12 mouse cellular contexts compared by ENCODE assay signal in genomic region chr17:28776817-28777216, GRCm38 (mm10). TPM values are rescaled to one million over a fixed set of nuclear protein-coding genes. Genes with fewer than 3 reads are reported as not detected.
DNase-seq lines count a peak whose midpoint lies in the region; TF ChIP-seq lines count a peak whose summit lies in the region.
"Had no signal": no experiment of that assay in that cellular context is flagged by ENCODE, and none has a peak within 500 bp of the region (broad histone marks: within the 10 kb centered on the region; RNA-seq: fewer than 3 reads in every experiment).

No protein-coding gene starts in this region.

- TF ChIP-seq CTCF in layer of hippocampus, adult 2 months (conservative IDR thresholded peaks at IDR 0.05): peak; percentile 61
- TF ChIP-seq CTCF in E14TG2a.4 (conservative IDR thresholded peaks at IDR 0.05; ENCODE audit: low read length): peak; percentile 90

- peaks cover 67% of the 10 kb centered on the region for H3K4me1 ChIP-seq in E14TG2a.4 (replicated peaks; ENCODE audit: low read depth, low read length)
- H3K4me1 ChIP-seq: neural tube, embryonic 15.5 days had no signal

- H3K27me3 ChIP-seq in E14TG2a.4 (ENCODE audit: insufficient read depth, low read length): peaks cover 7% of the 10 kb centered on the region; the same call in 1 of the 2 replicates

- no peak for DNase-seq in layer of hippocampus, adult 2 months (ENCODE audit: low spot score in 2 of 2)
- no peak for DNase-seq in layer of hippocampus, adult 8-10 months (ENCODE audit: low spot score in 2 of 2)
- DNase-seq in 416B (ENCODE audit: low read depth): peak; percentile 41
- DNase-seq in c-Kit-positive CD71-positive TER-119-positive erythroid progenitor cells, embryonic 14.5 days (ENCODE audit: low spot score): peak; percentile 19
- DNase-seq in right cerebral cortex, postnatal 14 days: no peak
- DNase-seq in spleen, postnatal 4 days (ENCODE audit: low spot score in 2 of 2): no peak
- DNase-seq: liver, embryonic 13.5 days; thymus, postnatal 25 days had no signal

- H3K27ac ChIP-seq in layer of hippocampus, adult 2 months: no peak overlapping the region
- H3K27ac ChIP-seq: liver, embryonic 13.5 days; neural tube, embryonic 15.5 days had no signal

- H3K9me3 ChIP-seq in E14TG2a.4 (ENCODE audit: low read length): no peaks in the 10 kb centered on the region
- H3K9me3 ChIP-seq: liver, embryonic 13.5 days; neural tube, embryonic 15.5 days had no signal

- H3K36me3 ChIP-seq in E14TG2a.4 (ENCODE audit: insufficient read depth, low read length): peaks cover 25% of the 10 kb centered on the region
- H3K36me3 ChIP-seq: G1E; liver, embryonic 13.5 days; neural tube, embryonic 15.5 days had no signal

- no peak overlapping the region for H3K4me3 ChIP-seq in layer of hippocampus, adult 2 months
- peak overlapping the region; percentile 50; the same call in 1 of the 2 replicates for H3K4me3 ChIP-seq in E14TG2a.4 (replicated peaks; ENCODE audit: low read length)
- H3K4me3 ChIP-seq: erythroblast, embryonic 14.5 days; liver, embryonic 13.5 days; neural tube, embryonic 15.5 days had no signal

RNA-seq across cellular contexts. Expression of gene Mapk13, which starts 7.7 kb away (rescaled TPM):
- total RNA-seq in layer of hippocampus, adult 2 months (2021): under 1 TPM; 0.59 to 0.66 TPM
- 1 to 10 TPM; 1.0 to 3.5 (median 2.0) TPM for total RNA-seq in layer of hippocampus, adult 8-10 months (2022)

RNA-seq across cellular contexts. Expression of gene Brpf3, which starts 24.1 kb away (rescaled TPM):
- 10 to 100 TPM; 43.4 to 44.8 TPM for total RNA-seq in layer of hippocampus, adult 2 months (2021)
- 10 to 100 TPM; 39.8 to 56.2 (median 50.5) TPM for total RNA-seq in layer of hippocampus, adult 8-10 months (2022)

RNA-seq across cellular contexts. Expression of gene AC170998.1, which starts 50.9 kb away (rescaled TPM):
- 1 to 10 TPM; 2.7 to 5.5 TPM for total RNA-seq in layer of hippocampus, adult 2 months (2021)
- total RNA-seq in layer of hippocampus, adult 8-10 months (2022): 1 to 10 TPM; 2.5 to 5.3 (median 3.2) TPM

Comparison
In these comparisons a context has a peak if more than half of its experiments do, and no peak if none do; other contexts are left out.
1. DNase-seq: peak in 416B (single experiment) and c-Kit-positive CD71-positive TER-119-positive erythroid progenitor cells, embryonic 14.5 days (single experiment); none in layer of hippocampus, adult 2 months (0 of 2), layer of hippocampus, adult 8-10 months (0 of 2), right cerebral cortex, postnatal 14 days (single experiment) and spleen, postnatal 4 days (0 of 2).